Mouse (Mus musculus) gastrocnemius, adult 8-10 months (tissue): Measurements from ENCODE around the gene Galntl6. TPM values are rescaled to one million over a fixed set of nuclear protein-coding genes. Genes with fewer than 3 reads are reported as not detected.

ENCODE experiments used
- DNase-seq, 2 experiments: peaks; one replicate each; pipeline ENCODE4 v3.0.0; 2022; ENCODE audit warnings: low spot score in 2 of 2
- total RNA-seq, 4 experiments: library from RNA; stranded (reverse); gene quantifications; 2 replicates each; pipeline ENCODE4 v1.2.4; 2022

Galntl6 gene
- total RNA-seq, 4 experiments from 2014 or later: not detected

GRCm38 (mm10) chr8:58265485-58265884, 647.0 kb downstream of the Galntl6 start:
- no peak for DNase-seq

GRCm38 (mm10) chr8:58258577-58259315, 653.7 kb downstream of the Galntl6 start:
- no peak for DNase-seq

DNA sequence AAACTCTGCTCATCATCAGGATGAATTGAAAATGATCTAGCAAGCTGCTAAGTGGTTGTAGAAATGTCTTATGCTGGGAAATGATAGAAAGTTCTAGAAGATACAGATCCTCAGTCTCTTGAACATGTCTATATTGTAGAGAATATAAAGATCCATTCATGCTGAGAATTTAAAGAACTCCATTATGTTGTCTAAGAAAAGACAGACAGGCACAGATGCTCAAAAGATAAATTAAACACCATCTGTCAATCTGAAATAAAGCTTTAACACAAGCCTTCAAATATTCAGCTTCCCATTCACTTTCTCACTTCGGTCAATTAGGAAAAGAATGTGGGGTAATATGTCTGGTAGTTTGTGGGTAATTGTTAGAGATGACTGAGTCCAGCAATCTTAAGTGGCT, 658.8 kb downstream of the Galntl6 start:
- no peak for DNase-seq

- no peak for DNase-seq
Measured at GRCm38 (mm10) chr8:58244830-58245229, 667.6 kb downstream of the Galntl6 start.

DNA sequence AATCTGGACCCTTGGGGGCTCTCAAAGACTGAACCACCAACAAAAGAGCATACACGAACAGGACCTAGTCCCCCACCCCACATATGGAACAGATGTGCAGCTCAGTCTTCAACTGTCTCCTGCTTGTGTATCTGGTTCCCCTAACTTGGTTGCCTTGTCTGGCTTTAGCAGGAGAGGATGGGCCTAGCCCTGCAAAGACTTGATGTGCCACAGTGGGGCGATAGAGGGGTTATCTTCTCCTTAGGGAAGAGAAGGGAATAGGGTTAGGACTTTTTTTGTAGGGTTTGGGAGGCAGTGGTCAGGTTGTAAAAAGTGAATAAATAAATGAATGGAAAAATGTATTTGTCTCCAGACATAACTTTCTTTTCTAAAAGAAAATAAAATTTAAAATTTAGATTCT, 678.2 kb downstream of the Galntl6 start:
- DNase-seq: no peak

DNA sequence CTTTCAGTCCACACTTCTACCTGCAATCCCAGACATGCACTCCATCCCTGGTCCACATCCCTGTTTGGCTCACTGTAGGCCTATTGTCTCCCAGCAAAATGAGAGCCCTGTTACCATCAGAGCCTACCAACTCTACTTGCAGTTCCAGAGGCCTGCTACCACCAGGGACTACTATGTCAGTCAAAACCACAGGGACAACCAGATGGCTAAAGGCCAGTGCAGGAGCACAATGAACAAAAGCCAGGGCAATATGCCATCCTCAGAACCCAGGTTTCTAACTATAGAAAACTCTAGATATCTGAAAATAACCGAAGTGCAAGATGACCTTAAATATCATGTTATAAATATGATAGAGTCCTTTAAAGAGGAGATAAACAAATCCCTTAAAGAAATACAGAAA, 683.7 kb downstream of the Galntl6 start:
- no peak for DNase-seq

DNA sequence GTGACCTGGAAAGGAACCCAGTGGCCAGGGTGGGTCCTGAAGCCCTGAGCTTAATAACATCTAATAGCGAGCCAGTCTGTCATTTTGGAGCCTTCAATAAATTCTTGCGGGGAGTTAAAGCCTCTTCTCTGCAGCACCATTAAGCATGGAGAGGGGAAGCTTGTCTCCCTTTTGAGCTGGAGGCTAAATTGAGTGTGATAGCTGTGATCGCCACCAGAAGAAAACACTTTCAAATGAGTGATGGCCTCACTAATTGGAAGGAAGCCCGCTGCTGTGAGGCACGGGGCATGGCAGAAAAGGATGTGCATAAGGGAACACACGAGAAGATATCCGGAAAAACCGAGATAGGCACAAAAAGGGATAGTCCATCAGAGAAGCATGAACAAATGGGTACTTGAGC, 694.6 kb downstream of the Galntl6 start:
- DNase-seq: no peak

DNA sequence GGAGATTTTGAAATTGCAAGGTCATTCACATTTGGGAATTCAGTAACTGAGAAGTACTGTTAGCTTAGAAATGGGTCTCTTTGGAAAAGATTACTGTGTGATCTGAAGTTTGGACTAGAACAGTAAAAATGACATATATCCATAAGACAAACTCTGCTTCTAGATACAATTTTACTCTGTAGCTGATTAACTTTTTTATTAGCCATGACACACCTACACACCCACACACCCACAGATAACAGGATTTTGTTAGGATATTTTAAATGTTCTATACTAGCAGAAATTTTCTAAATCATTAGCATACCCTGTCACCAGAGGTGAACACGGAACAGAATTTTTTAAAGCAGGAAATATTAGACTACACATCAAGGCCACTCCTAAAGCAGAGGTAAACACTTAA, 722.7 kb downstream of the Galntl6 start:
- DNase-seq: no peak

DNA sequence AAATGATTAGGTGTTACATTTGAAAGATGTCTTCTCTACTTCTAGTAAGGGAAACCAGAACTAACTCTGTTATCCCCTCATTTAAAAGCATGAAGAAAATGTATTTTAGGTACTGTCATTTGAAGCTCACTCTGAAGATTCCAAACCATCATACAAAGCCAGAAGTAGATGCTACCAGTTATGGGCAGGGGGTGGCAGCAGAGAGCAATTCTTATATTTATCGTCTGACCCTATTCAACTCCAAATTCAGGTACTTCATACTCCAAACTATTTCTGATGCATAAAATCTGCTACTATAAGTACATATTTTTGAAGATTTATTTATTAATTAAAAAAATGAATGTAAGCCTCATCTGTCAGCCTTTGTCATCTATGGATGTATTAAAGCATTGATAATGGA, 765.5 kb downstream of the Galntl6 start:
- DNase-seq: no peak

- no peak for DNase-seq
Measured at GRCm38 (mm10) chr8:58086733-58087132, 825.7 kb downstream of the Galntl6 start.

GRCm38 (mm10) chr8:58084931-58085330, 827.5 kb downstream of the Galntl6 start:
- no peak for DNase-seq

DNA sequence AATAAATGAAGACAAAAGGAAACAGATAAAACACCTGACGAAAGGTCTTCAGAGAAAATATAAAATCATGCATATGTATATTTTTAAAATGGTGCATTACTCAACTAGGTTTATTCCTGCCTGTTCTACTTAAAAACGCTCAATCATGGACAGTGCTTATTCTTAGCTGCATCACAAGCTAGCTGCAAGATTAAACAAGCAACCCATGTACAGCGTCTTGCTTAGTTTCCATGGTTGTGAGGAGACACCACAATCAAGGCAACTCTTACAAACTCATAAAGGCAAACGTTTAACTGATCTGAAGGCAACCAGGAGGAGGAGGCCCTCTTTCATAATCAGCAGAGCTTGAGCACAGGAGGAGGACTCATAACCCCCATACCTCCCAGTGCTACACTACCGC, 830.7 kb downstream of the Galntl6 start:
- DNase-seq: no peak

DNA sequence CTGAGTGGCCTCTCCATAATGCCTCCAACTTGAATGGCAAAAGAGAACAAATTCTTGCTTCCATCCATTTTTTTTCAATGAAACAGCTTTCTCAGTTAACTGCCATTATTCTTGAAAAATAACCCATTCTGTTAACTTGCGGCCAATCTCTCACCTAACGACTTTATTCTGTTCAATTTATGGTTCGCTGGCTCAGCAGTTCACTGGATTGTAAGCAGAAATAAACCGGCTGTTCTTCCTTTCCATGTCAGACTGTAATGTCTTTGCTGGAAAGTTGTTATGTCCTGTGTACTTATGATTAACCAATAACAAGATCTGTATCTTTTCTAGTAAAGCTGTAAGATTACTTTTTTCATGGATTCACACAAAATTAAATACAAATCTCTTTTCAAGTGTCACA, 837.8 kb downstream of the Galntl6 start:
- no peak for DNase-seq

DNA sequence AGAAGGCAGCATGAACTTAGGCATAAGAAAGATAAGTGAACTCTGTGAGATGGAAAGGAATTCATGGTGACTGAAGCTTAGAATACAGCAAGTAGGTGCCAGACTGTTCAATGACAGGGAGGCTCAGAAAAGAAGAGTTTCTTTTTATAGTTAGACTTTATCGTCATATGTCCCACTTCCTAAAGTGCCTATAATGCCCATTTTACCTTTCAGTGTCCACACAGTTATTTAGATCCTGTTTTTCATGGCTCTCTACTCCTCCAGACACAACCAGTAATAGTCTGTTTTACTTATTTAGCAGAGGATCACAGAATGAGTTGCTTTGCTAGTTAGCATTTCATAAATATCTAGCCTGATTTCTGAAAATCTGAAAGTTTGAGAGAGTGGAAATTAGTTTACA, 838.7 kb downstream of the Galntl6 start:
- no peak for DNase-seq

- no peak for DNase-seq
Measured at GRCm38 (mm10) chr8:58032271-58032670, 880.2 kb downstream of the Galntl6 start.

- DNase-seq: no peak
Measured at GRCm38 (mm10) chr8:58025558-58025957, 886.9 kb downstream of the Galntl6 start.

- no peak for DNase-seq
Measured at GRCm38 (mm10) chr8:58025094-58025493, 887.3 kb downstream of the Galntl6 start.

GRCm38 (mm10) chr8:58023426-58024176, 888.8 kb downstream of the Galntl6 start:
- DNase-seq: no peak

- DNase-seq: no peak
Measured at GRCm38 (mm10) chr8:57989428-57990171, 922.8 kb downstream of the Galntl6 start.

DNA sequence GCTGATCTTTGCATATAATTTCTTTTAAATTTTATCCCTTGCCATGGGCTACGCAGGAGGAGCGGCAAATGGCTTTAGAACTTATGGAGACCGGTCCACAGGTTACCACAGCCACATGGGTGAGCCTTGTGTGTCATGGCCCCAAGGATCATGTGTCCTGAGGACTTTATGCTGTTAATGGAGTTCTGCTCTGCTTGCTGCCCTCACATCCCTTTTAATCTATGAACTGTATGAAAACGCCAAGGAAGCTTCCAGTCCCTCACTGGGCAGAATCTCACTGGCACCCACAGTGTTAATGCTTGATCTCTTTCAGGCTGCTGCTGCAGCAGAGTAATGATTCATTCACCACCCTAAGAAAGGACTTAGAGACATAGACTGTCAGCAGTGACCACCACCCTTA, 935.1 kb downstream of the Galntl6 start:
- no peak for DNase-seq

GRCm38 (mm10) chr8:57974093-57974492, 938.3 kb downstream of the Galntl6 start:
- DNase-seq: no peak

- no peak for DNase-seq
Measured at GRCm38 (mm10) chr8:57972832-57973231, 939.6 kb downstream of the Galntl6 start.
